ENCODE assay signal across 22 mouse cellular contexts in genomic region chr4:22098605-22099004, GRCm38 (mm10).
DNase-seq lines count a peak whose midpoint lies in the region; ATAC-seq and TF ChIP-seq lines count a peak whose summit lies in the region.
"Had no signal": no experiment of that assay in that cellular context is flagged by ENCODE, and none has a peak within 500 bp of the region (broad histone marks: within the 10 kb centered on the region; RNA-seq: fewer than 3 reads in every experiment).

No protein-coding gene starts in this region.

- TF ChIP-seq POLR2A in CH12.LX (IDR thresholded peaks at IDR 0.05; ENCODE audit: low read depth, low read length), result no peak

- peaks cover 0 to 13% of the 10 kb centered on the region in 2 experiments; a peak in 2 of 4 replicates for H3K4me1 ChIP-seq in CH12.LX (ENCODE audit: control insufficient read depth in 1 of 2, insufficient read depth in 2 of 2)

- no peaks in the 10 kb centered on the region for H3K9me3 ChIP-seq in CH12.LX (replicated peaks; ENCODE audit: low read length)
- H3K9me3 ChIP-seq: G1E had no signal

- H3K27ac ChIP-seq in CH12.LX (ENCODE audit: insufficient read depth, low read depth), result no peak overlapping the region

- TF ChIP-seq CTCF in CH12.LX (conservative IDR thresholded peaks at IDR 0.05 in 1 of 2, IDR thresholded peaks at IDR 0.05 in 1 of 2; ENCODE audit: low read depth in 2 of 2, low read length in 2 of 2), result no peak

- H3K4me2 ChIP-seq in CH12.LX (ENCODE audit: insufficient read depth, low read depth, poor library complexity, severe bottlenecking), result no peak overlapping the region

- dilution Hi-C loops in CH12.LX (cut with MboI; ENCODE audit: extremely low pct_ligation_motif_present, extremely low pct_unique_long_range_greater_than_20kb, low sequenced_read_pairs), result no loop called here

- TF ChIP-seq RAD21 in CH12.LX (IDR thresholded peaks at IDR 0.05; ENCODE audit: low read depth, low read length), result no peak

- H3K36me3 ChIP-seq in CH12.LX (replicated peaks in 1 of 2; ENCODE audit: control insufficient read depth in 1 of 2, insufficient read depth in 1 of 2, low read length in 1 of 2), result no peaks in the 10 kb centered on the region
- H3K36me3 ChIP-seq: G1E had no signal

- H3K79me2 ChIP-seq in CH12.LX (replicated peaks; ENCODE audit: control insufficient read depth, extremely low read depth, insufficient read depth, poor library complexity, severe bottlenecking), result no peaks in the 10 kb centered on the region

- DNase-seq in A20 (ENCODE audit: low read depth, low spot score), result peak; percentile 71
- peak; percentile 82 for DNase-seq in CH12.LX (ENCODE audit: extremely low read depth)
- no peak for DNase-seq in urinary bladder, postnatal 25 days (ENCODE audit: low spot score)
- DNase-seq in embryo, embryonic 10 days (ENCODE audit: low spot score), result no peak
- DNase-seq: adrenal gland, adult 2 months; adrenal gland, adult 8-10 months; adrenal gland, postnatal 10 days; adrenal gland, postnatal 14 days; adrenal gland, postnatal 25 days; adrenal gland, postnatal 36 days; B cell, adult 2 months; cerebellum, adult 11 months; cerebellum, adult 11-12 months; cerebellum, adult 18-20 months; cerebellum, adult 2 months; cerebellum, adult 8-10 months had no signal

- 0 out of 2 replicates have a peak, but pooled peaks have one; percentile 29 for ATAC-seq in common myeloid progenitor, adult 5-6 weeks (replicated peaks; ENCODE audit: low read depth, poor library complexity, severe bottlenecking)
- ATAC-seq in inflammation-experienced regulatory T-cells, adult 6 months, result no peak
- ATAC-seq: activated CD4-positive, CD25-positive, alpha-beta regulatory T cell, adult 4 months; CD4-positive, CD25-positive, alpha-beta regulatory T cell, adult 4 months; Patski had no signal

- peaks cover 29% of the 10 kb centered on the region for H3K27me3 ChIP-seq in CH12.LX (replicated peaks)

- H3K4me3 ChIP-seq in CH12.LX (replicated peaks in 1 of 3; ENCODE audit: low read depth in 2 of 3, low read length in 2 of 3, poor library complexity in 1 of 3), result no peak overlapping the region

- in situ Hi-C loops in CH12.LX (cut with MboI; ENCODE audit: low pct_ligation_motif_present, low pct_unique_long_range_greater_than_20kb, low sequenced_read_pairs), result no loop called here

- TF ChIP-seq EP300 in CH12.LX (IDR thresholded peaks at IDR 0.05; ENCODE audit: low read length), result 0 out of 2 replicates have a peak, but pooled peaks have one; percentile 6

- H3K9ac ChIP-seq in CH12.LX (ENCODE audit: insufficient read depth, low read depth), result no peak overlapping the region

TF ChIP-seq in CH12.LX, 34 proteins besides CTCF, POLR2A, EP300 and RAD21:
- TF ChIP-seq BHLHE40 (IDR thresholded peaks at IDR 0.05; ENCODE audit: low read depth, low read length) (peak; percentile 80), TBP (conservative IDR thresholded peaks at IDR 0.05; ENCODE audit: low read depth, low read length) (no peak), ELF1 (IDR thresholded peaks at IDR 0.05; ENCODE audit: low read depth, low read length) (no peak), TCF12 (IDR thresholded peaks at IDR 0.05; ENCODE audit: low read depth, low read length) (no peak), PAX5 (IDR thresholded peaks at IDR 0.05; ENCODE audit: low read length) (no peak), SMC3 (IDR thresholded peaks at IDR 0.05; ENCODE audit: low read depth, low read length) (no peak), MXI1 (IDR thresholded peaks at IDR 0.05; ENCODE audit: low read depth, low read length) (no peak), POLR2AphosphoS2 (IDR thresholded peaks at IDR 0.05; ENCODE audit: low read depth, low read length) (no peak), MAFK (IDR thresholded peaks at IDR 0.05; ENCODE audit: insufficient replicate concordance, low read length) (0 out of 2 replicates have a peak, but pooled peaks have one; percentile 30), ETS1 (conservative IDR thresholded peaks at IDR 0.05; ENCODE audit: low read depth, low read length) (no peak), KAT2A (IDR thresholded peaks at IDR 0.05; ENCODE audit: insufficient replicate concordance, low read length) (no peak), MYC (IDR thresholded peaks at IDR 0.05; ENCODE audit: low read depth, low read length) (no peak), MAZ (IDR thresholded peaks at IDR 0.05; ENCODE audit: low read depth, low read length) (no peak), RCOR1 (conservative IDR thresholded peaks at IDR 0.05; ENCODE audit: low read depth, low read length) (no peak), USF1 (IDR thresholded peaks at IDR 0.05; ENCODE audit: low read depth, low read length) (no peak), CHD2 (IDR thresholded peaks at IDR 0.05; ENCODE audit: low read length) (no peak), ZNF384 (IDR thresholded peaks at IDR 0.05; ENCODE audit: low read depth, low read length) (no peak), HCFC1 (IDR thresholded peaks at IDR 0.05; ENCODE audit: low read depth, low read length) (no peak), MAX (IDR thresholded peaks at IDR 0.05; ENCODE audit: low read length) (no peak), MEF2A (IDR thresholded peaks at IDR 0.05; ENCODE audit: borderline replicate concordance, low read depth, low read length) (no peak), NELFE (IDR thresholded peaks at IDR 0.05; ENCODE audit: low read depth, low read length) (no peak), NRF1 (IDR thresholded peaks at IDR 0.05; ENCODE audit: low read depth, low read length) (peak; percentile 75), JUN (IDR thresholded peaks at IDR 0.05; ENCODE audit: insufficient read depth, low read depth, low read length) (no peak)

Comparison
In these comparisons a context has a peak if more than half of its experiments do, and no peak if none do; other contexts are left out.
1. DNase-seq: peak in A20 (single experiment) and CH12.LX (single experiment); none in urinary bladder, postnatal 25 days (single experiment) and embryo, embryonic 10 days (single experiment).